Mouse (Mus musculus) neutrophil, adult 5-6 weeks (primary cell): ENCODE measurements around the gene Cic. TPM values are rescaled to one million over a fixed set of nuclear protein-coding genes. Genes with fewer than 3 reads are reported as not detected.
A peak's percentile ranks its signal among the peaks of the same experiment; 100 is the strongest.

ENCODE experiments used
- ATAC-seq: fragments of 151-379, 151-347 bp; 2 replicates; pipeline ENCODE4 v1.8.0; 2017; ENCODE audit warnings: mild to moderate bottlenecking, moderate TSS enrichment; ENCODE audit not compliant: insufficient number of reproducible peaks, poor library complexity, low FRiP score, severe bottlenecking; ENCODE audit errors: extremely low read depth
- total RNA-seq: library from RNA; stranded (forward); fragments of 200-1000 nt; gene quantifications from 2 replicates; pipeline ENCODE4 v1.2.3, GENCODE M21; 2017

Gene Cic
- total RNA-seq, 1 experiment from 2014 or later: 163 TPM

GRCm38 (mm10) chr7:25294960-25295722 is 27.6 kb downstream of the Cic start:
- ATAC-seq: peak; percentile 22

- peak; percentile 9; the same call in 1 of the 2 replicates for ATAC-seq
Observed at GRCm38 (mm10) chr7:25296945-25297453, 29.5 kb downstream of the Cic start.

- ATAC-seq: peak; percentile 23; the same call in 1 of the 2 replicates
Observed at GRCm38 (mm10) chr7:25297454-25298325, 30.2 kb downstream of the Cic start, which contains the start of gene Pafah1b3. Gene Pafah1b3 (minus strand): TSS chr7:25297986.

GRCm38 (mm10) chr7:25301063-25301462 is 33.6 kb downstream of the Cic start, which contains the start of gene Prr19:
Gene Prr19 (plus strand): TSS chr7:25301411.
- no peak for ATAC-seq

GRCm38 (mm10) chr7:25303003-25303684 is 35.6 kb downstream of the Cic start:
- no peak for ATAC-seq

- ATAC-seq: no peak
Observed at GRCm38 (mm10) chr7:25303685-25304006, 36.1 kb downstream of the Cic start.

- ATAC-seq: no peak
Observed at GRCm38 (mm10) chr7:25305481-25305880, 38.0 kb downstream of the Cic start.

GRCm38 (mm10) chr7:25305956-25306613 is 38.6 kb downstream of the Cic start, which contains the start of gene Tmem145:
Gene Tmem145 (plus strand): TSS chr7:25306106.
- peak; percentile 39; the same call in 1 of the 2 replicates for ATAC-seq

- no peak for ATAC-seq
Observed at GRCm38 (mm10) chr7:25306614-25306996, 39.1 kb downstream of the Cic start.

GRCm38 (mm10) chr7:25308702-25309318 is 41.3 kb downstream of the Cic start:
- ATAC-seq: no peak

GRCm38 (mm10) chr7:25309425-25309824 is 41.9 kb downstream of the Cic start:
- ATAC-seq: no peak

GRCm38 (mm10) chr7:25311193-25311592 is 43.7 kb downstream of the Cic start:
- no peak for ATAC-seq

- no peak for ATAC-seq
Observed at GRCm38 (mm10) chr7:25313325-25313724, 45.8 kb downstream of the Cic start.

GRCm38 (mm10) chr7:25314606-25315305 is 47.3 kb downstream of the Cic start:
- no peak for ATAC-seq

- no peak for ATAC-seq
Observed at GRCm38 (mm10) chr7:25315306-25316041, 48.0 kb downstream of the Cic start.

GRCm38 (mm10) chr7:25316532-25317445 is 49.3 kb downstream of the Cic start, which contains the start of gene Megf8:
Gene Megf8 (plus strand): TSS chr7:25317164.
- ATAC-seq: peak; percentile 77
